Mouse (Mus musculus): ENCODE results near the gene Blvrb. TPM values are rescaled to one million over a fixed set of nuclear protein-coding genes. Genes with fewer than 3 reads are reported as not detected.

Gene Blvrb
- 10 to 100 TPM; 17.3 to 23.4 (median 20.2) TPM for total RNA-seq (2022)

GRCm38 (mm10) chr7:27447419-27448286, at the start of gene Blvrb, which contains the start of gene Sptbn4:
Gene Blvrb (plus strand): TSS chr7:27447978.
Gene Sptbn4 (minus strand): TSS chr7:27447686.
- DNase-seq (ENCODE audit: low spot score in 2 of 2): peak; percentile 92 to 99

- DNase-seq (ENCODE audit: low spot score in 2 of 2): no peak
These were observed 47.2 kb upstream of the Blvrb start for GRCm38 (mm10) chr7:27400545-27400944.

DNA sequence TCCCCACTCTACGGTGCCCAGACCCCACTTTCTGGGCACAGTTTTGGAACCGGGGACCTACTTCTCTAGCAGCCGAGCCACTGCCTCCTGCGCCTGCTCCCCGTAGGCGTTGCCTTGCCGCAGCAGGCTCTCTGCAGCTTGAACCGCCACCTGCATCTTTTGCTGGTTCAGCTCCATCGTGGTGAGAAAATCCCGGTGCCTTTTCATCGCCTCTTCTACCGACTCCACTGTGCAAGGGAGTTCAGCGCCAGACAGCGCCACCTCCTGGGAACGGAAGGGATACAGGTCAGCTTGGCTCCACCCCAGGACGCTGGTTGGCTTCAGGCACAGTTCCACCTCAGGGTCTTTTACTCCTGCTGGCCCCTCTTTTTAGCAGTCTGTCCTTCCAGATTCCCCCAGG, 45.1 kb upstream of the Blvrb start:
- DNase-seq (ENCODE audit: low spot score in 2 of 2): peak; percentile 72 to 79

DNA sequence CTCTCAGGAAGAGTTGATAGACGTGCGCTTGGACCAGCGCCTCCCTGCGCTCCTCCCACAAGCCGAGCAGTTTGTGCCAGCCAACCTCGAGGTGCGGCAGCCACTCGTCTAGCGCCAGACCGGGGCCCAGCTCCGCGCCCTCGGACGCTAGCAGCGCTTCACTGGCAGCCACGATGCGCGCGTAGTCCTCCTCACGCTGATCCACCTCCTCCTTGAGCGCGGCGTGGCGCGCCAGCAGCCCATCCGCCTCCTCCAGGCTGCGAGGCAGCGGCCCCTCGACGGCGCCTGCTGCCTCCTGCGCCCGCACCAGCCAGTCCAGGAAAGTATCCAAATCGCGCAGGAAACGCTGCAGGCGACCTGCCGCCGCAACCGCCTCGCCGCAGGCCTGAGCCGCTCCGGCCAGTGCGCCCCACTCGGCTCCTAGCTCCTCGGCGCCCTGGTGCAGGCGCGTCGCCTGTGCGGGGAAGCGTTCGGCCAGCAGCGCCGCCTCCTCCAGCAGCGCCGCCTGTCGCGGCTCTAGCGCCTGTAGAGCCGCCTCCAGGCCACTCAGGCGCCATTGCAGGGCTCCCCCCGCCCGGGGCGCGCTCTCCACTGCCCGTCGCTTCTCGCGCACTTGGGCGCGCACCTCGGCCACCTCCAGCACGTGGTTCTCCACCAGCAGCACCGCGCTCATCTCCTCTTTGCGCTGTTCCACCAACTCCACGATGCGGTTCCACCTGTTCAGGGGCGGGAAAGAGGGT, 43.4 kb upstream of the Blvrb start:
- DNase-seq (ENCODE audit: low spot score in 2 of 2): no peak

DNA sequence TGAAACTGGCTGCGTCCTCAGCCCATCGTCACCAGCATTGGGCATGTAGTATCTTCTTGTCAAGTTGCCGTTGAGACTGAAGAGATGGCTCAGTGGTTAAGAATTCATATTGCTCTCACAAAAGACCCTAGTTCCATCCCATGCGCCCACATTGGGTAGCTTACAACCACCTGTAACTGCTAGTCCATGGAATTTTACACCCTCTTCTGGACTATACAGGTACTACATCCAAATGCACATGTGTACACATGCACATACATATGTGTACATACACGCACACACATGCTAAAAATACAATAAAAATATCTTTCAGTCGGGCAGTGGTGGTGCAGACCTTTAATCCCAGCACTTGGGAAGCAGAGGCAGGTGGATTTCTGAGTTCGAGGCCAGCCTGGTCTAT, 41.3 kb upstream of the Blvrb start:
- DNase-seq (ENCODE audit: low spot score in 2 of 2): no peak

GRCm38 (mm10) chr7:27407816-27408215, 40.0 kb upstream of the Blvrb start:
- DNase-seq (ENCODE audit: low spot score in 2 of 2): no peak

DNA sequence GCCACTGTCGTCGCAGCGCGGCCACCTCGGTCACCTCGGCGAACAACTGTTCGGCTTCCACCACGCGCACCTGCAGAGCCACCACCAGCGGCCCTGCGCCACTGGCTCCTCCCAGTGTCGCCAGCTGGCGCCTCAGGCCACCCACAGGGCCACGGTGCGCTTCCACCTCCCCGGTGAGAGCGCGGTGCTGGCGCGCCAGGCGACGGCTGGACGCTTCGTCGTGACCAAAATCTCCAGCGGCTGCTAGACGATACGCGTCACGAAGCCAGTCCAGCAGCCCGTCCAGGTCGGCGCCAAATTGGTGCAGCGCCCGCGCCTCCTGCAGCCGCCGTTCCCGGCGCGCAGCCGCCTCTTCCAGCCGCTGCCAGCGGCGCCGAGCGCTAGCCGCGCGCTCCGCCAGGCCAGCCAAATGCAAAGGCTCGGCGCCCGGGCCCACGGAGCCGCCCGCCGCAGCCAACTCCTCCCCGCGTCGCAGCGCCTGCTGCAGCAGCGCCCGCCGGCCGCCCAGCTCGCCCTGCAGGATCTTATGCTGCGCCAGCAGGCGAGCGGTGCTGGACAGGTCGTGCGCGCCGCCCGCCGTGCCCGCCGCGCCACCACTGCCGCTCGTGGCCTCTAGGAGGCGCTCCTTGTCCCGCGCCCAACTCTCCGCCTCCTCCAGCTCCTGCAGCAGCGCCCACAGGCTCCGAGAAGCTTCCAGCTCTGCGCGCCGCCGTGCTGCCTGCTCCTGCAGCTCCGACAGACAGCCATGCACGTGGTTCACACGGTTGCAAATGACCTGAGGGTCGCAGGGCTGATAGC, 39.2 kb upstream of the Blvrb start:
- peak in 1 of 2 experiments; percentile 46 for DNase-seq (ENCODE audit: low spot score in 2 of 2)

- peak in 1 of 2 experiments; percentile 55 for DNase-seq (ENCODE audit: low spot score in 2 of 2)
These were observed 30.6 kb upstream of the Blvrb start for GRCm38 (mm10) chr7:27417151-27417550.

GRCm38 (mm10) chr7:27419101-27419500, 28.7 kb upstream of the Blvrb start:
- DNase-seq (ENCODE audit: low spot score in 2 of 2): no peak

- DNase-seq (ENCODE audit: low spot score in 2 of 2): no peak
These were observed 24.0 kb upstream of the Blvrb start for GRCm38 (mm10) chr7:27423556-27424326.

GRCm38 (mm10) chr7:27427387-27427786, 20.4 kb upstream of the Blvrb start:
- no peak for DNase-seq (ENCODE audit: low spot score in 2 of 2)

GRCm38 (mm10) chr7:27428002-27428401, 19.8 kb upstream of the Blvrb start:
- DNase-seq (ENCODE audit: low spot score in 2 of 2): no peak

GRCm38 (mm10) chr7:27429135-27429534, 18.6 kb upstream of the Blvrb start:
- no peak for DNase-seq (ENCODE audit: low spot score in 2 of 2)

DNA sequence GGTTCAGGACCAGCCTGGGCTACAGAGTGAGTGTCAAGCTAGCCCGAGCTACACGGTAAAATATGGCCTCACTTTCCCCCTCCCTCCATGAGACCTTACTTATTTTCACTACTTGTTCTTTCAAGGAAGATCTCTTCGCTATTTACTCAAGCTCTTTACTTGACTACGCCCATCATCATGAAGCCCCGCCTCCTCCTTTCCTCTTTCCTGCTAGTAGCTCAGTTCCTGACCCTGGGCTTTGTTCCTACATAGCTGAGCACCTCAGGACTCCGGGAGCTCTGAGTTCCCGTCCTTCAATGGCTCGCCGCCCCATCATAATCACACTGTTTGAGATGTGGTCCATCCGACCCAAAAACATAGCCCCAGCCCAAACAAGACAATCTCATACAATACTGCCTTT, 14.4 kb upstream of the Blvrb start:
- no peak for DNase-seq (ENCODE audit: low spot score in 2 of 2)

DNA sequence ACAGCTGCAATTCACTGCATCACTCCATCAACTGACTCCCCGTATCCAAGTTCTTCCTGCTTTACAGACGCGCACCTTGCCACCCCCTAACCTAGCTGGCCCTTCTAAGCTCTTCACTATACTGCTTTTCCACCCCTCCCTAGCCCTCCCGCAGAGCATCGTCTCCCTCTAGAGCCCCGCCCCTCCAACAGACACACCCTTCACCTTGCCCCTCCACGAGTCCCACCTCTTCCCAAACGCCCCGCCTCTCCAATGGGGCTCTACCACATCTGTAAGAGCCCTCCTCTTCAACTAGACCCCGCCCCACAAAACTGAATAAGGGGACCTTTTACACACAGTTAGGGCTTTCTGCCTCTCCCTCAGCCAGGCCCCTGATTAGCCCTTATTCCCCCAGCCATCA, 14.0 kb upstream of the Blvrb start:
- no peak for DNase-seq (ENCODE audit: low spot score in 2 of 2)

DNA sequence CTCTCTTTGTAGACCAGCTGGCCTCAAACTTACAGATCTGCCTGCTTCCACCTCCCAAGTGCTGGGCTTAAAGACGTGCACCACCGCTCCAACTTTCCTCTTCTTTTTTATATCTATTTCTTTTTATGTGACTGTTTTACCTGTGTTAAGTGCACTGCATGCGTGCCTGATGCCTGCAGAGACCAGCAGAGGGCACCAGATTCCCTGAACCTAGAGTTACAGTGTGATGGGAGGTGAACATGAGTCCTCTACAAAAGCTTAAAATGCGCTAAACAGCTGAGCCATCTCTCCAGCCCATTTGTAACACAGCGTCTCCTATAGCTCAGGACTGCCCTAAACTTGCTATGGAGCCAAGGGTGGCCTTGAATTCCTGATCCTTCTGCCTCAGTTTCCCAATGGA, 10.2 kb upstream of the Blvrb start:
- no peak for DNase-seq (ENCODE audit: low spot score in 2 of 2)

DNA sequence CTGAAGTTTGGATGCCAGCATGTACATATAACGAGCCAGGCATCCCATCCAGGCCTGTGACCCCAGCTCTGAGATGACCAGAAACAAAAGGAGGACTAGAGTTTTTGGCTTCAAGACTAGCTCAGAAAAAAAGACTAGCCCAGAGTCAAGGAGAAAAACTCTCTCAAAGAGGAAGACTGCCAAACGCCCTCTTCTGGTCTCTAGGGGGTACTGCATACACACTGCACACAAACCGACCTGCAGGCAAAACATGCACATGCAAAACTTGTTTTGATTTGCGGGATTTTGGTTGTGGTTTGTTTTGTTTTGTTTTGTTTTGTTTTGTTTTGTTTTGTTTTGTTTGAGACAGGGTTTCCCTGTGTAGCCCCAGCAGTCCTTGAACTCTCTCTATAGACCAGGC, 7.8 kb upstream of the Blvrb start:
- DNase-seq (ENCODE audit: low spot score in 2 of 2): no peak

- DNase-seq (ENCODE audit: low spot score in 2 of 2): peak in 1 of 2 experiments; percentile 24
These were observed 1.7 kb upstream of the Blvrb start for GRCm38 (mm10) chr7:27446051-27446450.

DNA sequence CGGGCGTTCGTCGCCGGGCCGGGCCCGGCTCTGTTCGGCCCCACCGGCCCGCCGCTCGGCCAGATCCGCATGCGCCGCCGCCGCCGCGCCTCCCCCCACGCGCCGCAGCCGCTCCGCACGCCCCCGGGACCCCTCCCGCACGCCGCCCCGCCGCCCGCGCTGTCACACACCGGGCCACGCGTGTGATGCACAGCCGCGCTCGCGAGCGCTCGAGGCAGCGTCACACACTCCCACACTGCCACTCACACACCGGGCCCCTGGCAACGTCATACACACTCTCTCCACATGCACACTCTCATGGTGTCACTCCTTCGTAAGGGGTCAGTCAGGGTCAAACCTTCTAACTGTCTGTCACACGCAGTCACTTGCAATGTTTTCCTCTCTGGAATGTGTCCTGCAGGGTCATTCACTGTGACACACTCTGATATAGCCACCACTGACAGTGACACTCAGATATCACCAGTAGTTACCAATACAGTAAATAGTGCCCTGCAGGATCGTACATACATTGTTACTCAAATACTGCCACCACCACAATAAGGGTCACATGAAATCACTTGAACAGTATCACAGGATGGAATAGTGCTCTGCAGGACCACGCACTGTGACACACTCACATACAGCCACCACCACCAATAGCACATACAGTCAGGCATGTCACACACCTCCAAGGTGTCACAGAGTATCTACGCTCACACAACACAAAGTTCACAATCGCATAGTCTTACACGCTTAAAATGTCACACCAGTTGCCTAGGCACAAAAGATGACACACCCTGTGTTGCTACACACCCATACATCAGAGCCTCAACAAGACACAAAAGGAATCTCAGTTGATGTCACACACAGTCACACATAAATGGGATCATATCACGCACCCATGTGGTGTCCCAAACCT, 1.0 kb upstream of the Blvrb start:
- peak; percentile 60 to 83 for DNase-seq (ENCODE audit: low spot score in 2 of 2)

Data from left cerebral cortex, adult 8-10 months (tissue).